Mouse (Mus musculus) CH12F3 (cell line): ENCODE measurements around the gene Qsox1.

ENCODE experiments used
- in situ Hi-C: fragments of 300-500 bp; cut with MboI; formaldehyde crosslinking; loops from 2 replicates; pipeline ENCODE4 v1.14.3; 2020; ENCODE audit warnings: low sequenced_read_pairs

Qsox1 gene

DNA sequence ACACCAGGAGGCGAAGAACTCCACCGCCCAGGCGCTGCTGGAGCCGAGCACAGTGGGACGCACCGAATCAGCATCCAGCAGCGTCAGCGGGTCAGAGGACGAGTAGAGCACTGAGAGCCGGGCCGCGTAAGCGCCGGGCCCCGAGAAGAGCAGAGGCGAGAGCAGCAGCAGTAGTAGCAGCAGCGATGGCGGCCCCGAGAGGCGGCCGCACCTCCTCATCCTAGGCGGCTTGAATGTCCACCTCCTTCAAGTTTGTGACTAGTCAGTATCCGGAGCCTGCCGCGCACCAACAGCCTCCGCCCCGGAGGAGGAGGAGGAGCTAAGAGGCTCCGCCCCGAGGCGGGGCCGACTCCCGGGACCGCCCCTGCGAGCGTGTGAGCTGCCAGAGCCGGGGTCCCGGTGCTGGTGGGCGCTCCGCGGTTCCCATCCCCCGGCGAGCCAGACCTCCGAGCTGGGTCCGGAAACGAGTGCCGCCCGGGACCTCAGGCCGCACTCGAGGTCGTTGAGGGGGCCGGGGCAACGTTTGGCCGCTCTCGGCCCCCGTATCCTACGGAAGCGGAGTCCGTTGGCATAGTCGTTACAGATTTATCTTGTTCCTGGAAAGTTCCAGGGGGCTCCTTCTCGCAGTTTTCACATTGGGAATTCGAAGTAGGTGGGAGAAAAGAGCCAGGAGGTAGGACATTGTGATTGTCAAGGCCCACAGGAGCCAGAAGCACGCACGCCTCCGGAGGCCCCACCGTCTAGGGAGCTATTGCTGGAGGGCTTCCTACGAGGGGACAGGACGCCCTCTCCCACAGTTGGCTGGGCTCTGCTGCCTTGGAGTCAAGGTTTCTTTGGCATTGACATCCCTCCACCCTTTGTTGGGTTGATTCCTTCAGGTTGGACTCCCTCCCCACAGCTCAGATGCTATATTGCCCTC lies at the start of gene Qsox1:
Qsox1 (minus strand) TSS at position 309 of the 919 bp plus-strand sequence.
- in situ Hi-C loops, result no loop called here

DNA sequence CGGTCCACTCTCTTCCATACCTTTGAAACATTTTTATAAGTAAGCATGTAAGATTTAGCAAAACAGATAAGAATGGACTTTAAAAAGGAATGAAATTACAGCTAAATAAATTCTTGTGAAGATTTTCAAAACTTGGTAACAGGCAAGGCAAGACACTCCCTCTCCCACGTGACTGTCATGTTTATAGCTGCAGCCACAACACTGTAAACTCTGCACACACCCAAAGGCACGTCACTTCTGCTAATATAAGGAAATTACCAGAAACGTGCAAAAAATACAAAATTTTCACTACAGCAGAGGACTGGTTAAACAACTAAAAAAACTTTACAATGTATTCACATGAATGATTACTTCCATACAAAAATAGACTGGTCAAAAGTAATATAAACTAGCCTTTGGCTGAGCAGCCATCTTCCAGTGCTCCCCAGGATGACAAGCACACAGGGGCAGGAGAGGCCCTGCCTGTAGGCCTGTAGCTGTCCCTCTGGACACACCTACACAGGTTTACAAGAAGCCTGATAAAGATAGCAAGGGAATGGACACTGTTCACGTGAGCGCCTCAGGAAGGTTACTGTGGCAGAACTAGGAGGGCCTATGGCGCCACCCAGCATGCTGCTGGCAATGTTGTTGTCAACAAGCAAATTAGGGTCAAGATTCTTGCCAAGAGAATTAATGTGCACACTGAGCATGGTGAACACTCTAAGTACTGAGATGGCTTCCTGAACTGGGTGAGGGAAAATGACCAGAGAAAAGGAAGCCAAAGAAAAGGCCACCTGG lies 42.4 kb upstream of the Qsox1 start:
- in situ Hi-C loops, result no loop called here

DNA sequence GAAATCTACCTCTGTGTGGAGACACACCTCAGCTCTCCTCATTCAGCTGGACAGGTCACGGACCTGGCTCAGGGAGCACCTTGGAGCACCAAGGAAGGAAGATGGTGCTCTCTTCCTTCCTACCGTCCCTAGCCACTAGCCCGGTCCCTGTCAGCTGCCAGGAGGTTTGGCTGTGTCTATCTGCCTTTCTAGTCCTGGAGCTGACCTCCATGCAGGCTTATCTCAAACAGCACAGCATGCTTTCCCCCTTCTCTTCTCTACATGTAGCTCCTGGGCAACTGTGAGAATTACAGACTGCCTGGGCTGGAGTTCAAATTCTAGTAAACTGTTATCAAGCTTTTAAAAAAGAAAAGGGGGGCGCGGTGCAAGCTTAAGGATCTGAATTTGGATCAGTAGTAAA lies 40.3 kb upstream of the Qsox1 start:
- in situ Hi-C loops, result no loop called here

DNA sequence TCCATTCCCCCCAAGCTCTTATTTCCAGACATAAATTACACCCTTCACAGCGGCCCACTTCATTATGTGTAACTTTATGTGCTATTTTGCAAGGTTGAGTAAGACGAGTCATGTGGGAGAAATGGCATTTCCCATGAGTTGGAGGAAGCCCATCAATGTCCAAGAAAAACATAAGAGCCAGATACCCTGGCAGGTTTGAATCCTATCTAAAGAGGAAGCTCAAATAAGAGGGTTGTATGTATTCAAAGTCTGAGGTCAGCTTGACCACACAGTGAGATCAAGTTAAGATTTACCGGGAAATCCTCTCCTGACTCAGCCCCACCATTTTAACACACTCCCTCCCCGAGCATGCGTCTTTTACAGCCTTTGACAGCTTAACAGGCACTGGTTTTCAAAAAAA lies 31.5 kb upstream of the Qsox1 start:
- in situ Hi-C loops, result no loop called here

DNA sequence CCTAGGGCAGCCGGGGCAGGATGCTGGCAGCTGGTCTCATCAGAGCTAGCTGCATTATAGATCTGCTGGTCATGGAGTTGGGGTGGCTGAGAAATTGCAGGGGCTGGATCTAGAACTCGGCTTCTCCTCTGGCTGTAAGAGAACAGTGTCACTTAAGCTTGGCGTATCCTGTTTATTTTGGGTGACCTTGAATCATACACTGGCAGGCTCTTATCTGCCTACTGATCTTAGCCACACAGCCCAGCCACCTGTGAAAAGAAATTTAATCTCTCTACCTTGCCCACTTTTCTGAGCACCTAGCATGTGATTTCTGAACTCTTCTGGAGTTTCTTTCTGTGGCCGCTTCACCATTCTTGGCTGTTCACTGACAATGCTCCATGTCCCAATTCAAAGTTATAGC lies 30.8 kb upstream of the Qsox1 start:
- in situ Hi-C loops, result no loop called here

DNA sequence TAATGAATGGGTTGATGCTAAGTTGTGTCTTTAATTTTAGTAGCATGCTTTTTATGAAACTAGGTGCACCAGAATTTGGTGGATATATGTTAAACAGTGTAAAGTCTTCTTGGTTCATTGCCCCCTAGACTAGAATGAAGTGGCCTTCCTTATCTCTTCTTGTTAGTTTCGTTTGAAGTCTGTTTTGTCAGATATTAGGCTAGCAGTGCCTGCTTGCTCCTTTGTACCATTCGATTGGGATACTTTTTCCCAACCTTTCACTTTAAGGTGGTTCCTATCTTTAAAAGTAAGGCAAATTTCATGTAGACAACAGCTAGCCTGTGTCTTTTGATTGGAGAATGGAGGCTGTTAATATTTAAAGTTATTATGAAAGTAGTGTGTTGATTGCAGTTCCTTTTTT lies 23.0 kb upstream of the Qsox1 start:
- in situ Hi-C loops, result no loop called here

DNA sequence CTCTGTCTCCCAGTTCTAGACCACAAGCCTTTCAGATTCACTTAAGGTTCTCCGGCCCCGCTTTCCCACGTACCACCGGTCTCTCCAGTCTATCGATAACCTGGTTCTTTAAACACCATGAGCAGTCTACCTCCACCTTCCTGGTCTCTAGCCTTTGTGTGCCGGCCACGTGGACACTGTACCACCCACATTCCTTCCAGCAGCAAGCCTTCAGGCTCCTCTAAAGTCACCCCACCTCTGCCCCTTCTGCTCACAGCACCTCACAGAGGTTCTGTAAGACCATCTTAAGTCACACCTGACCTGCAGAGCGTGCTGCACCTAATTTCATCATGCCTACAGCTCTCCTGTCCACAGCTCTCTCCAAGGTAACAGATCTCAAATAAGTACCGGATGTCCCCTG lies 20.9 kb upstream of the Qsox1 start:
- in situ Hi-C loops, result no loop called here

DNA sequence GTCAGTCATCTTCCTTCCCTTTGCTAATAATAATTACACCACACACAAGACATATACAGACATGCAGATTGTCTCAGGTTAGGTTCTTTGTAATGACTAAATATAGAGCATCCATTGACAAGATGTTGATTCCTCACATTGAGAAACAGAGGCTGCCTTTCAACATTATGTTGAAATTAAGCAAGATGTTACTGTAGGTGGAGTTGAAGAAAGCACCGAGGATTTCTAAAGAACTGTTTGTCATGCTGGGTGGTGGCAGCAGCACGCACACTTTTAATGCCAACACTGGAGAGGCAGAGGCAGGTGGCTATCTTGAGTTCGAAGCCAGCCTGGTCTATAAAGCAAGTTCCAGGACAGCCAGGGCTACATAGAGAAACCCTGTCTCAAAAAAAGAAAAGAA lies 19.3 kb upstream of the Qsox1 start:
- in situ Hi-C loops, result no loop called here

DNA sequence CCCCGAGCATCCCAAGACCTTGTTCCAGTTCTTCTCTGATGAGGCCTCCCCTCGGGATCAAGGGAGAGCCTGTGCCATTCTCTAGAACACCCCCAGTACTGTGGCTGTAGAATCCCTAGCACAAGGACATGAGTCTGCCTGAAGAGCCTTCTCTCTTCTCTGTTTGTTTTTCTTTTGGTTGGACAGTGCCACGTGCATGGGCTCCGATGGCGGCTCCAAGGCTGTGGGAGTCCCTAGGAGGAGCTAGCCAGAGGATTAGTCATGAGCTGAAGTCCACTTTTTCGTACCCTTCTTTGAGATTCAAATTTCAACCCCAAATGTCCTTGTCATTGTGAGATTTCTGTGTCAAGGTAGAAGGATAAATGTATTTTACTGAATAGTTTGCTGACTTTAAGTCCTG lies 18.2 kb upstream of the Qsox1 start:
- in situ Hi-C loops, result no loop called here

DNA sequence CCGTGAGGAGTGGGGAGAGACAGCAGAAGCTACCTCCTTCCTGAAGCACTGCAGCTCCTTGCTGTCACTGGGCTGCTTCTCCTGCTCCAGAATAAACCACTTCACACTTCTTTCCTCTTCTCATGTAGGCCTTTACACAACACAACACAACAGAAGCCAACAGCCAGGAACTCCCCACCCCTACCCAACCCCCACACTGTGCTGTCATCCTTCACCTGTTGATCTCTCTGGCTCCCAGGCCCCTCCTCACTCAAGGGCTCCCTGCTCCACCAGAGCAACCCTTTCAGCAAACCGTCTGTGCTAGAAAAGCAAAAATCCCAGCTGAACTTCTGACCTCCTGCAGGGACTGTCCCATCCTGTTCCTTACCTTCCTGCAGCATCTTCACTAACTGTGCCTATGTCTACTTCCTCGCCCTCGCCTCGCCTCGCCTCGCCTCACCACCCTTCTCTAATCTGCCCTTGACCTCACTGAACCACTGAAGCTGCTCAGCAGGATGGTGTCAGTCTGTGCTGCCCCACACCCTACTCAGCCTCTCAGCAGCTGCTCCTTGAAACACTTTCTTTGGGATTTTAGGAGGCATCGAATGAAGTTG lies 15.1 kb upstream of the Qsox1 start:
- in situ Hi-C loops, result no loop called here

DNA sequence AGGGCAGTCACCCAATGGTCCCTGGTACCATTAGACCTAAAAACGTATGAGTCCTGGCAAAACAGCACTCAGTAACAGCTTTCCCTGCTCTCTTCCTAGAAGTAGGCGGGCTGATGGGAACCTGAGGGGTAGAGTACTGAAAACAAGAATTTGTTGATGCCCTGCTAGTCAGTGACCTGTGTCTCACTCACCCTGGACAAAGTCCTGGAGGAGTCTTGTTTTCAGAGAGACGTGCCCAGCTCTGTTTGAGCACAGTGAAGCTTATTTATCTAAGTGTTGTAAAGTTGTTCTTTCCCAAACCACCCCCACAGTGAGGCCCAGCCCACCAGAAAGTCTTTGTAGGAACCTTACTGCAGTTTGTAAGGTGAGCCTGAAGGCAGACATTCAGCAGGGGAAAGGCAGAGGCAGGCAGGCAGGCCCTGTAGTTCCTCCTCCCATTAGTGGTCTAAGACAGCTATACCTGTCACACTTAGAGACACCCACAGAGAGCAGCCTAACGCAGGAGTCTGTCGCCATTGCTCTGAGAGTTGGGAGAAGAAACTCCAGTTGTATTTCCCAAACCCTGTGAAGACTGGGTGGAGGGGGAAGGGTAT lies 14.2 kb upstream of the Qsox1 start:
- in situ Hi-C loops, result no loop called here

DNA sequence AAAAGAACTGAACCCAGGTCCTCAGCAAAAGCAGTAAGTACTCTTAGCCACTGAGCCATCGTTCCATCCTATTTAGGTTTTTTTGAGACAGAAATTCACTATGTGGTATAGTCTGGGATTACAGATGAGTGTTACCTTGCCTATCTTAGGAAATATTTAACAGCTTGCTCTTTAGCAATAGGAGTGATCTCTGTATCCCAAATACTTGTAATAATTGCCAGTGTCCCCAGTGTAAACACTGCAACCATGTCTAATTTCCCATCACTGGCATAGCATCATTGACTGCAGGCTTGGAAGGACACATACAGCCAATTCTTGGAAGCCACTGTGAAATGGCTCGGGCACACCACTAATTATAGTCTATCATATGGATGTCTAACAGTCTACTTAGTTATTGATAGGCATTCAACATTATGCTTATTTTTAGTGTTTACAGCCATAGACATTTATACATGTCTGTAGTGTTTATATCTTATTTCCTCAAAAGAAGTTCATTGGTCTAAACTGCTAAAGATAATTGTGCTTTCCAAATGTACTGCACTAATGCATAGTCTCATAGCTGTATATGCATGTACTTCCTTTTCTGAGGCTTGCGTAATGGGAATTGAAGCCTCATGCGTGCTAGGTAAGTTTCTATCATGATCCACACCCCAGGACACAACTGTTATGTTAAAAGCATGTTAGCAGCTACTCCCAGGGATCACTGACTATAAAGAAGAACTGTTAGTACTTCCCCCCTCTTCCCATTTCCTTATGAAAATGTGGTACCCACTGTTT lies 13.4 kb upstream of the Qsox1 start:
- in situ Hi-C loops, result no loop called here

DNA sequence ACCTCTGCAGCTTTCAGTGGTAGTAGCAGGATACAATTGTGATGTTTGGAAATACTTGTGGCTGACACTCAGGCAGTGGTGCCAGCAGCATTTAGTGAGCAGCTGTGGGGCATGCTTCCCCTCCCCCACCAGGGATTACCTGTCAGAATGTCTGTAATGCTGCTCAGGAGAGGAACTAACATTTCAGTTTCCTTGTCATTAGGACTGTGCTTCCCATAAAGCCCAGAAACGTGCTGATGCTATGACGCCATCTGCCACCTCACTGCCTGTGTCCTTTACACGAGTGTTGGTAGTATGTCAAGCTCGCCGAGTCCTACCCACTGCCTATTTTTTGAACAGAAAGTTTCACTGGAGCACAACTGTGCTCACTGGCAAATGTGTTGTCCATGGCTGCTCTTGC lies 8.0 kb upstream of the Qsox1 start:
- in situ Hi-C loops, result no loop called here

DNA sequence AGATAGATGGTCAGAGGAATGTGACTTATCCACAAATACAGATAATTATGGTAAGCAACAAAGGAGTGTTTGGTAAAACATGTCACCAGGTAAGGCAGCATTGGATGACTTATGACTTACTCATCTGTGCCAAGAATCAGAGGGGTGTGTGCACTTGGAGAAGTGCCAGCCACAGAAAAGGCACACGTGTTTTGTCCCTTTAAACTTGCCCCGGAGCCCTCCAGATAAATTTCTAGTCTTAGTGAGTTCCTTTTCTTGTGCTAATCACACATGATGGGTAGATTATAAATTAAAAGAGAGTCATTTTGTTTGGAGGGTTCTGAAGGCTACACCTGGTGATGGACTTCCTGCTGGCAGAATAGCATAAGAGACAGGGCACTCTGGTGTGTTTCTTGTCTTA lies 3.5 kb upstream of the Qsox1 start:
- in situ Hi-C loops, result no loop called here

DNA sequence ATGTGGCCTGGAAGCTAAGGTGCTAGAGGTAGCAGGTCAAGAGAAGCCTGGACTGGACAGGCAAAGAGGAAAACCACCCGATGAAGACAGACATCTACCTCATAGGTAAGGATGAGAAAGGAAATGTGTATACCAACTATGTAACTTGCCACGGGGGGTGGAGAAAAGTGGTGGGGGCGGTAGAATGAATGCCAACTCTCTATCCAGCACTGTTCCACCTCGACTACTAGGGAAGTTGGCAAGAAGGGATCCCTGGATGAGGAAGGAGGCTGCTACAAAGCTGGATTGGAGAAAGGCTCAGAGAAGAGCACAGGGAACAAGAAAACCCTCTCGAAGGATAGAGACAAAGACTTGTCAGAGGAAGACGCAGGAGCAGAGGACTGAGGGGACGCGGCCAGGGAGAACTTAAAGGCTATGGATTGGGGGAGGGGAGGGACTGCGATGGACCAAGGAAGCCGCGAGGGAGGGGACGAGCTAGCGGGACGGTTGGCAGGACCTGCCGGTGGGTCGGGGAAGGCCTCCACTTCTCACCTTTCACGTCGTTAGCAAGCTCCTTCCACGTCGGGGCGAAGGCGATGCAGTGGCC lies 601 bp downstream of the Qsox1 start:
- in situ Hi-C loops, result no loop called here

DNA sequence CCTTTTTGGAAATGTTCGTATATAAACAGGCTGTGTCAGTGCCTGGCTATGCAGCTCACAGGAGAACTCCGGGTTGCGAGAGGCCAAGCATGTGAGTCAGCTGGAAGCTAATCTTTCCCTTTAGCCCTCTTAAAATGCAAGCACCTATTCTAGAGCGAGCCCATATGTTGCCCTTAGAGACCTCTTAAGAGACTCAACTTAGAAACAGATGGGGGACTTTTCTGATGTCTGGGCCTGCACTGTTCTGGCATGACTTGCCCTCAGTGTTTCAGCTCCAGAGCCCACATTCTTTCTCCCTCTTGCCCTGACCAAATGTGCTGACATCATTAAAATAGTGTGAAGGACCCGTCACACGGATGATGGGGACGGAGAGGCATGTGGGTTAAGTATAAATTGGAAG lies 2.1 kb downstream of the Qsox1 start:
- in situ Hi-C loops, result no loop called here

DNA sequence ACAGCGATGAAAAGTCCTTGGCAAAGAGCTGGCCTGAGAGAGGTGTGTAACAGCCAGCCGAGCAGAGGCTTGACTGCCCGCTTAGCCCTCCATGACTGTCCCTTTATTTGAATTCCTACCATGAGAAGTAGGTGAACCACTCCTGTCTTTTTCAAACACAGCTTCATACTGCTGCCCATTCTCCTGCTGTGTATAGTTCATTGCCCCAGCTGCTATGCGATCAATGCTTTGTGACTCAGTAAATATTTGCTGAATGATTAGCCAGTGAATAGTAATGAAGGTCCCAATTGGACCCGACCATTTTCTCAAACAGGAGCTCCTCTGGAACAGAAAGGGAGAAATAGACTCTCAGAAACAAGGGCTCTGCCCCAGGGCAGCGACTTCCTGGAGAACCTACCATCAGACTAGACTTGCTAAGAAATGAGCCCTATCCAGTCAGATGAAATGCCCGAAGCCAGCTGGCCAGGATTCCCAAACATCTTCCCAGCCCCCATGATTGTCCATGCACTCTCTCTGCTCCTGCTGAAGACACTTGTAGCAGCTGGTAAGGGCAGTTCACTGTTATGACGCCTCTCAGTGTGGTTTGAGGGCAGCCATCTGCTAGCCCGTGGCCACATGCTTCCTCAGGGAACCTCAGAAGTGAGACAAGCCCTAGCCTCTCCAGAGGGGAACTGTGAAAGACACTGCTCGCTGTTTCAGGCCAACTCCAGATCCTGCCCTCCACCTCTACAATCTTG lies 2.8 kb downstream of the Qsox1 start:
- in situ Hi-C loops, result no loop called here

DNA sequence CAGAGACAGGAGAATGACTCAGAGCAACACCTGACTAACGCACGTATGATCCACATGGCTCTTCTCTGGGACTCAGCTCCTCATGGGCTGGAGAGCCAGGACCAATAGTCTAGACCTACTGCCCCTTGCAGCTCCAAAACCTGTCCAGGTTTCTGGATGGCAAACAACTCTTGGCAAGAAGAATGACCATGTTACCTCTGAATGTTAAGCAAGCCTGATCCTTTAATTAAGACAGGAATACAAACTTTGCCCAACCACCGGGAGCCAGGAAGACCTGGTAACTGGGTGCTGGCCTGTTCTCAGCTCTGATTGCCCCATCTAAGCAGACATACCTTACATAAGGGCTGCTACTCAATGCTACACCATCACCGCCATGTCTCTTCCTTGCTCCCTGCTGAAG lies 4.4 kb downstream of the Qsox1 start:
- in situ Hi-C loops, result no loop called here

DNA sequence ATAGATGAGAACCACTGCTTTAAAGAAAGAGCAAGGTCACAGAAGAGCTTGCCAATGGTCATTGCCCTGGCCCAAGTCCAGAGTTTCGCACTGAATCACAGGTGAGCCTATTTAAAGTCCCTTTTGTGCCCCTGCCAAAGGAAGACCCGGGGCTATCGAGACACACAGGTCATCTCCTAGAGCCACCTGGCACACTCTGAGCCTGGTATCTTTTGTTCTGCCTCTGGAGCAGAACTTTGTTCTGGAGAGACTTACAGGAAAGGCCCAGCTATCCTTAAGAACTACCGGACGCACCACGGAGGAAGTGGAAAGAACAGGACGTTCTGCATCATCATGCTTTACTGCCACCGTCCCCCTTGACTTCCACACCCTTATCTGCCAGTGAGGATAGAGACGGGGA lies 7.1 kb downstream of the Qsox1 start:
- in situ Hi-C loops, result no loop called here
